Mouse (Mus musculus) cortical plate, adult 2 months (tissue): ENCODE measurements around the gene Gng13.

ENCODE experiments used
- CTCF ChIP-seq: fragments of 200-500 bp; IDR thresholded peaks from 2 replicates; pipeline ENCODE4 v1.5.1; 2011; ENCODE audit warnings: mild to moderate bottlenecking, control low read depth, low read length; ENCODE audit not compliant: insufficient read depth; ENCODE audit errors: extremely low read depth
- POLR2A ChIP-seq: fragments of 200-500 bp; IDR thresholded peaks from 2 replicates; pipeline ENCODE4 v1.6.1; 2011; ENCODE audit warnings: mild to moderate bottlenecking, low read length, control low read depth; ENCODE audit not compliant: insufficient read depth; ENCODE audit errors: extremely low read depth

- peak; percentile 49 for TF ChIP-seq CTCF
- no peak for TF ChIP-seq POLR2A
Measured at GRCm38 (mm10) chr17:25723919-25724318, 6.9 kb downstream of the Gng13 start.
